Mouse (Mus musculus): ENCODE measurements around the gene Rnf167.

DNA sequence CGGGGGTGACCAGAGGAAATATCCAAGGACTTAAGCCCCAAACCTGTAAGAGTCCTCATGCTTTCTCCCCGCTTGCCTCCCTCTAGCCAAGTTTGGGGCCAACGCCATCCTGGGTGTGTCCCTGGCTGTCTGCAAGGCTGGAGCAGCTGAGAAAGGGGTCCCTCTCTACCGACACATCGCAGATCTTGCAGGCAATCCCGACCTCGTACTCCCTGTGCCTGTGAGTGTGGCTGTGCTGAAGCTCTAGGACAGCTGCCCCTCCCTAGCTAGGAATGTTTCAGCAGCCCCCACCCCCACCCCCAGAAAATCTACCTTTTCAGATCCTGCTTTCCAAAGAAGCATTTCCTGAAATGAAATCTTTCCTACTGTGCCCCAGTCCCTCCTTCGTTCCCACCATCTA, 11.9 kb downstream of the Rnf167 start:
- no peak for TF ChIP-seq CTCF (IDR thresholded peaks at IDR 0.05; ENCODE audit: control insufficient read depth, insufficient read depth, insufficient replicate concordance, low read depth, low read length)
- no peak for TF ChIP-seq POLR2A (IDR thresholded peaks at IDR 0.05; ENCODE audit: control insufficient read depth, low read depth, low read length)
